Mouse (Mus musculus) activated CD4-positive, CD25-positive, alpha-beta regulatory T cell, adult 9 weeks (primary cell): ENCODE measurements around the gene Ifitm7. TPM values are rescaled to one million over a fixed set of nuclear protein-coding genes. Genes with fewer than 3 reads are reported as not detected.

Experiments
- polyA plus RNA-seq: library from polyadenylated mRNA; unstranded; fragments of 100-300 nt; shearing (Covaris generic); gene quantifications from one replicate; pipeline ENCODE4 v1.2.1, GENCODE M21; 2017

Gene Ifitm7
- polyA plus RNA-seq, result not detected

GRCm38 (mm10) chr16:13986574-13987478 is at the start of gene Ifitm7, which contains the start of gene 2900011O08Rik:
Gene Ifitm7, minus strand, starts transcription at chr16:13986888.
Gene 2900011O08Rik, plus strand, starts transcription at chr16:13986604.

Other genes starting within 250 kb of the Ifitm7 start
- gene Rrn3, start 206.2 kb downstream of the Ifitm7 start, polyA plus RNA-seq, result 43.4 TPM
- gene Ntan1, start 168.0 kb downstream of the Ifitm7 start, polyA plus RNA-seq, result 191 TPM
- 43.4 TPM for gene Pdxdc1, start 83.8 kb downstream of the Ifitm7 start, polyA plus RNA-seq
- gene Mpv17l, start 83.7 kb downstream of the Ifitm7 start, polyA plus RNA-seq, result 0.15 TPM
- not detected for gene 2900011O08Rik, start 284 bp downstream of the Ifitm7 start, polyA plus RNA-seq
- gene Nde1, start 176.4 kb upstream of the Ifitm7 start, polyA plus RNA-seq, result 105 TPM
- gene Marf1, start 176.5 kb upstream of the Ifitm7 start, polyA plus RNA-seq, result 6.9 TPM